Mouse (Mus musculus): ENCODE results near the gene Fuz.

DNA sequence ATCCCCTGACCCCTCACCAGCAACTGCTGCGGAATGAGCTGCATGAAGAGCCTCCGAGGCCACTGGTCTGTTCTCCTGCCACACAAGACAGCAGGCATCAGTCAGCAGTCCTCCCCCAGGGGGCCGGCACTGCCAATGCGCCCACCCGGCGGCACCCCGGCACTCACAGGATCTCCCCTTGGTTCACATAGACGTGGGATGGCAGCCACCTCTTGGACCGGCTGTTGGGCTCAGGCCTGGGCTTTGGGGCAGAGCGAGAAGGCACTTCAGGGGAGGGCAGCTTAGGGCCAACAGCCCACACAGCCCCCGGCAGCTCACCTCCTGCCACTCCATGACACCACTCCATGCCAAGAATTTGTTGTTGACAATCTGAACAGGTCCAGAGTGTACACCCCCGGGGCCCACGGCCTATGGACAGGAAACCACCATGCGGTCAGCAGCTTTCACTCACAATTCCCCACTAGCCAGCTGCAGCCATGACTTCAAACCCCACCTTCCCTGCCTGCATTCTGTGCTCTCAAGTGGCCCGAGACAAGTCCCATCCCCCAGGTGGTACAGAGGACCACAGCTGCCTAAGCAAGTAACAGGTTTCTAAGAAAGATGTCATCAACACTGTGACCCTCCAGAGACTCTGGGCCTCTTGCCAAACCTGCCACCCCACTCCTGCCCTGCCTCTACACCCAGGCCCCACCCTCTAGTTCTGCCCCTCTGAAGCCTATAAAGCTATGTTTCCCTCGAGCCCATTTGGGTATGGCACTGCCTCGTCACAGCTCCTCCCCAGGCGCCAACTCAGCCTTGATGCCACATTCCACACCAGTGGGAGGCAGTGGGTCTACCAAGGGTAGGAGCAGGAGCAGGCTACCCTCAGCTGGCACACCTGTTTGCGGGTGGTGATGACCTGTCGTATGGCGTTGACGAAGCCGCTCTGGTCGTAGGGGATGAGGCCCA is 31.0 kb upstream of the Fuz start:
- TF ChIP-seq CTCF (IDR thresholded peaks at IDR 0.05; ENCODE audit: low read depth) (no peak), EP300 (IDR thresholded peaks at IDR 0.05; ENCODE audit: low read depth) (no peak)

Measured in heart, postnatal 0 days (tissue).